Mouse (Mus musculus) MEL (cell line): ENCODE results near the gene Rnf128. TPM values are rescaled to one million over a fixed set of nuclear protein-coding genes. Genes with fewer than 3 reads are reported as not detected.
"Not testable (repeated sequence)": the region's sequence is repeated elsewhere in the genome, so short reads cannot be mapped to it uniquely, and the experiment has no call there.

Source experiments
- DNase-seq: peaks from one replicate; pipeline ENCODE4 v3.0.0; 2011; ENCODE audit warnings: low read depth, low spot score
- H3K27ac ChIP-seq: 2 replicates; pipeline ENCODE4 v1.5.1; 2012; ENCODE audit warnings: low read depth, mild to moderate bottlenecking, control low read depth, low read length, moderate library complexity; ENCODE audit not compliant: control insufficient read depth
- H3K27me3 ChIP-seq, 2 experiments: fragments of 150-350 bp in 1 of 2; sonication (generic) in 1 of 2; 2 replicates each; pipeline ENCODE4 v1.6.1; 2012; ENCODE audit warnings: low read length in 2 of 2, mild to moderate bottlenecking in 2 of 2, improper control_type of control experiment in 1 of 2, moderate library complexity in 1 of 2; ENCODE audit not compliant: insufficient read depth in 2 of 2, control insufficient read depth in 1 of 2
- H3K36me3 ChIP-seq, 2 experiments: 2 replicates each; pipeline ENCODE4 v1.6.1; 2012 to 2014; ENCODE audit warnings: low read length in 2 of 2, improper control_type of control experiment in 1 of 2, inconsistent platforms in 1 of 2, mild to moderate bottlenecking in 1 of 2; ENCODE audit not compliant: insufficient read depth in 2 of 2, control insufficient read depth in 1 of 2
- H3K4me1 ChIP-seq, 2 experiments: fragments of 150-350 bp in 1 of 2; sonication (generic) in 1 of 2; 2 replicates each; pipeline ENCODE4 v1.6.1; 2012; ENCODE audit warnings: low read length in 2 of 2, improper control_type of control experiment in 1 of 2, mild to moderate bottlenecking in 1 of 2; ENCODE audit not compliant: insufficient read depth in 2 of 2, control insufficient read depth in 1 of 2
- H3K4me3 ChIP-seq, 2 experiments: fragments of 150-350 bp in 1 of 2; sonication (generic) in 1 of 2; 2 replicates each; pipeline ENCODE4 v1.5.1; 2012; ENCODE audit warnings: low read depth in 2 of 2, low read length in 2 of 2, mild to moderate bottlenecking in 2 of 2, moderate library complexity in 2 of 2, control low read depth in 1 of 2, improper control_type of control experiment in 1 of 2; ENCODE audit not compliant: control insufficient read depth in 1 of 2, insufficient read depth in 1 of 2
- H3K79me2 ChIP-seq: 2 replicates; pipeline ENCODE4 v1.6.1; 2012; ENCODE audit warnings: mild to moderate bottlenecking, low read length, moderate library complexity; ENCODE audit not compliant: control insufficient read depth, poor library complexity, insufficient read depth
- H3K9ac ChIP-seq: 2 replicates; pipeline ENCODE4 v1.6.1; 2012; ENCODE audit warnings: low read depth, mild to moderate bottlenecking, control low read depth, low read length, moderate library complexity; ENCODE audit not compliant: control insufficient read depth, poor library complexity, severe bottlenecking
- H3K9me3 ChIP-seq: fragments of 150-350 bp; sonication (generic); replicated peaks from 2 replicates; pipeline ENCODE4 v1.6.1; 2012; ENCODE audit warnings: mild to moderate bottlenecking, low read length, improper control_type of control experiment, moderate library complexity; ENCODE audit not compliant: insufficient read depth
- CTCF ChIP-seq, 3 experiments: IDR thresholded peaks in 2 of 3; conservative IDR thresholded peaks in 1 of 3; 2 replicates each; pipeline ENCODE4 v1.5.1; 2011 to 2012; ENCODE audit warnings: low read length in 3 of 3, low read depth in 2 of 3, mild to moderate bottlenecking in 2 of 3, improper control_type of control experiment in 1 of 3, inconsistent platforms in 1 of 3, mixed read lengths in 1 of 3, moderate library complexity in 1 of 3; ENCODE audit not compliant: control insufficient read depth in 1 of 3, insufficient read depth in 1 of 3, poor library complexity in 1 of 3, severe bottlenecking in 1 of 3
- E2F4 ChIP-seq: IDR thresholded peaks from 2 replicates; pipeline ENCODE4 v1.6.1; 2011; ENCODE audit warnings: low read depth, low read length, improper control_type of control experiment, borderline replicate concordance
- ETS1 ChIP-seq: IDR thresholded peaks from 2 replicates; pipeline ENCODE4 v1.6.1; 2012; ENCODE audit warnings: low read depth, mild to moderate bottlenecking, inconsistent platforms, low read length, improper control_type of control experiment, moderate library complexity
- JUND ChIP-seq: IDR thresholded peaks from 2 replicates; pipeline ENCODE4 v1.6.1; 2011; ENCODE audit warnings: low read depth, mild to moderate bottlenecking, improper control_type of control experiment, low read length
- KAT2A ChIP-seq: conservative IDR thresholded peaks from 2 replicates; pipeline ENCODE4 v1.6.1; 2012; ENCODE audit warnings: low read depth, low read length, improper control_type of control experiment, inconsistent platforms
- MAFK ChIP-seq: IDR thresholded peaks from 2 replicates; pipeline ENCODE4 v1.6.1; 2011; ENCODE audit warnings: low read depth, mild to moderate bottlenecking, low read length, improper control_type of control experiment, borderline replicate concordance
- MYB ChIP-seq: IDR thresholded peaks from 2 replicates; pipeline ENCODE4 v1.6.1; 2011; ENCODE audit warnings: mild to moderate bottlenecking, low read depth, low read length, improper control_type of control experiment
- MYC ChIP-seq: IDR thresholded peaks from 2 replicates; pipeline ENCODE4 v1.6.1; 2011; ENCODE audit warnings: low read depth, mild to moderate bottlenecking, low read length, improper control_type of control experiment, moderate library complexity
- NELFE ChIP-seq: IDR thresholded peaks from 2 replicates; pipeline ENCODE4 v1.6.1; 2011; ENCODE audit warnings: low read depth, low read length, improper control_type of control experiment
- POLR2A ChIP-seq, 2 experiments: IDR thresholded peaks; 2 replicates each; pipeline ENCODE4 v1.6.1; 2011 to 2012; ENCODE audit warnings: low read length in 2 of 2, mild to moderate bottlenecking in 2 of 2, control low read depth in 1 of 2, improper control_type of control experiment in 1 of 2, low read depth in 1 of 2, moderate library complexity in 1 of 2; ENCODE audit not compliant: control insufficient read depth in 1 of 2, insufficient read depth in 1 of 2, poor library complexity in 1 of 2
- POLR2AphosphoS5 ChIP-seq: IDR thresholded peaks from 2 replicates; pipeline ENCODE4 v1.6.1; 2012; ENCODE audit warnings: low read depth, borderline replicate concordance, mild to moderate bottlenecking, inconsistent platforms, low read length, moderate library complexity, mixed read lengths
- RAD21 ChIP-seq: IDR thresholded peaks from 2 replicates; pipeline ENCODE4 v1.6.1; 2011; ENCODE audit warnings: mild to moderate bottlenecking, low read depth, low read length, improper control_type of control experiment
- SIN3A ChIP-seq: IDR thresholded peaks from 2 replicates; pipeline ENCODE4 v1.6.1; 2012; ENCODE audit warnings: low read length, improper control_type of control experiment, inconsistent platforms
- SMC3 ChIP-seq: IDR thresholded peaks from 2 replicates; pipeline ENCODE4 v1.6.1; 2011; ENCODE audit warnings: low read depth, low read length, improper control_type of control experiment
- TBP ChIP-seq: IDR thresholded peaks from 2 replicates; pipeline ENCODE4 v1.8.0; 2011; ENCODE audit warnings: low read depth, low read length, improper control_type of control experiment
- ZC3H11A ChIP-seq: IDR thresholded peaks from 2 replicates; pipeline ENCODE4 v1.6.1; 2012; ENCODE audit warnings: low read depth, mild to moderate bottlenecking, inconsistent platforms, low read length, improper control_type of control experiment
- ZKSCAN1 ChIP-seq: IDR thresholded peaks from 2 replicates; pipeline ENCODE4 v1.6.1; 2012; ENCODE audit warnings: low read depth, mild to moderate bottlenecking, inconsistent platforms, low read length, improper control_type of control experiment, moderate library complexity
- ZMIZ1 ChIP-seq: IDR thresholded peaks from 2 replicates; pipeline ENCODE4 v1.6.1; 2012; ENCODE audit warnings: low read depth, mild to moderate bottlenecking, inconsistent platforms, low read length, improper control_type of control experiment, moderate library complexity
- ZNF384 ChIP-seq: IDR thresholded peaks from 2 replicates; pipeline ENCODE4 v1.6.1; 2012; ENCODE audit warnings: low read depth, mild to moderate bottlenecking, inconsistent platforms, low read length, improper control_type of control experiment
- polyA plus RNA-seq, 2 experiments: library from polyadenylated mRNA; stranded (reverse) in 1 of 2; unstranded in 1 of 2; fragments of >175 nt in 1 of 2; fragments of >200 nt in 1 of 2; gene quantifications; 2 replicates each; pipeline versions ENCODE4 v1.2.1 to v1.2.4; 2012; ENCODE audit warnings: low replicate concordance in 2 of 2, low read depth in 1 of 2; ENCODE audit not compliant: insufficient read length in 2 of 2, insufficient read depth in 1 of 2, missing spikeins in 1 of 2
- total RNA-seq: library from RNA; depleted of rRNA; stranded (reverse); fragments of 300-350 nt; gene quantifications from 2 replicates; pipeline ENCODE4 v1.2.3, GENCODE M21; 2012

Rnf128 gene
- total and polyA plus RNA-seq, 3 experiments: 16.2 to 19.6 TPM; not detected in 1

GRCm38 (mm10) chrX:139578649-139579278, 15.6 kb downstream of the Rnf128 start:
- Histone ChIP-seq H3K4me1 (peaks cover 2 to 10% of the 10 kb centered on the region in 2 experiments; a peak in 2 of 4 replicates), H3K27ac (no peak overlapping the region)
- TF ChIP-seq JUND (no peak), SIN3A (no peak), ETS1 (no peak), MAFK (no peak), ZKSCAN1 (no peak), POLR2A (IDR thresholded peaks at IDR 0.05; ENCODE audit: control insufficient read depth in 1 of 2, insufficient read depth in 1 of 2, low read depth in 1 of 2, low read length in 2 of 2, poor library complexity in 1 of 2) (no peak), SMC3 (no peak), MYC (no peak), E2F4 (no peak), ZMIZ1 (no peak), ZNF384 (no peak), KAT2A (no peak), ZC3H11A (no peak), POLR2AphosphoS5 (no peak), NELFE (no peak), RAD21 (no peak), MYB (no peak)

GRCm38 (mm10) chrX:139583616-139584015, 20.5 kb downstream of the Rnf128 start:
- H3K27me3 ChIP-seq: no peaks in the 10 kb centered on the region
- peaks cover 0 to 25% of the 10 kb centered on the region in 2 experiments; a peak in 2 of 4 replicates for H3K36me3 ChIP-seq
- no peak overlapping the region for H3K4me3 ChIP-seq
- no peaks in the 10 kb centered on the region for H3K9me3 ChIP-seq
- TF ChIP-seq SIN3A: 0 out of 2 replicates have a peak, but pooled peaks have one; percentile 31
- no peak for TF ChIP-seq ETS1
- 0 out of 2 replicates have a peak, but pooled peaks have one; percentile 21 for TF ChIP-seq JUND
- peak; percentile 87 for TF ChIP-seq TBP
- TF ChIP-seq CTCF (IDR thresholded peaks at IDR 0.05 in 2 of 3, conservative IDR thresholded peaks at IDR 0.05 in 1 of 3; ENCODE audit: control insufficient read depth in 1 of 3, insufficient read depth in 1 of 3, low read depth in 2 of 3, low read length in 3 of 3, poor library complexity in 1 of 3, severe bottlenecking in 1 of 3): no peak
- no peaks in the 10 kb centered on the region for H3K79me2 ChIP-seq
- no peak overlapping the region for H3K27ac ChIP-seq
- peak; percentile 54 for DNase-seq
- H3K9ac ChIP-seq: no peak overlapping the region
- peaks cover 9 to 17% of the 10 kb centered on the region in 2 experiments for H3K4me1 ChIP-seq

More at GRCm38 (mm10) chrX:139578649-139579278, 15.6 kb downstream of the Rnf128 start:
- no peak for DNase-seq
- no peaks in the 10 kb centered on the region for H3K27me3 ChIP-seq
- H3K9ac ChIP-seq: no peak overlapping the region
- no peak overlapping the region for H3K4me3 ChIP-seq
- no peaks in the 10 kb centered on the region for H3K9me3 ChIP-seq
- H3K79me2 ChIP-seq: no peaks in the 10 kb centered on the region
- peaks cover 0 to 2% of the 10 kb centered on the region in 2 experiments; a peak in 1 of 4 replicates for H3K36me3 ChIP-seq

- Histone ChIP-seq H3K4me1 (peaks cover 9 to 17% of the 10 kb centered on the region in 2 experiments), H3K36me3 (peaks cover 0 to 25% of the 10 kb centered on the region in 2 experiments; a peak in 2 of 4 replicates)
- H3K79me2 ChIP-seq, H3K27ac ChIP-seq, H3K9ac ChIP-seq, H3K27me3 ChIP-seq, H3K4me3 ChIP-seq, DNase-seq, H3K9me3 ChIP-seq: not testable (repeated sequence)
These were observed 23.6 kb downstream of the Rnf128 start for GRCm38 (mm10) chrX:139586676-139587075.
